In the genomic region with DNA sequence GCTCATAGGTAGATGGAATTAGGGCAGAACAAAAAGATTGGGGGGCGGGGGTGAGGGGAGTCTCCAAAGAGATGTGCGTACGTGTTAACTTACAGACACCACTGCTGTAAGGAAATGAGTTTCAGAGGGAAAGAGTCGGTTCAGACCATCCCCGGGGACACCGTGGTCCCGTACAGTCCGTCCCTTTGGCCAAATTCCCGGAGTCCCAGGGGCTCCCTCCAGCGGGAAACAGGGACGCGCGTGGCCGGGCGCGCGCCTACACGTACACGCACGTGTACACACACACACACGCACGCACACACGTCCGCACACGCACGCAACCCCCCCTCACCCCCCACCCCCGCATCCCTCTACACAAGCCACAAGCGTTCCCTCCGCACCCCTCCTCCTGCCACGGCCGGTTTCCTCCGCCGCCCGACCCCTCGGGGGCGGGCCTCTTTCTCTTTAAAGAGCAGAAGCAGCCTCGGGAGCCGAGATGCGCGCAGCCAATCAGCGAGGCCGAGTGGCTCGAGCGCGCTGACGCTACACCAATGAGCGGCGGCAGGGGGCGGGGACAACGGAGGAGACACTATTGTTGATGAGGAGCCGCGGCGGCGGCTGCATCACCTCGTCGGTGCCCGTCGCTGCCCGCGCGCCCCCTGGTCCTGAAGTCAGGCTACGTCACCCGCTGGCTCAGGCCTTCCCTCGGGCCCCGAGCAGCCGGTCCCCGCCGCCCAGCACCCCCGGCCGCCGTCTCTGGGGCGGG, we compare ENCODE assay signal across 7 mouse cellular contexts. TPM values are rescaled to one million over a fixed set of nuclear protein-coding genes. Genes with fewer than 3 reads are reported as not detected.
DNase-seq lines count a peak whose midpoint lies in the region; ATAC-seq lines count a peak whose summit lies in the region.

Gene Fam117b (plus strand): TSS at position 594 of the 745 bp plus-strand sequence.

- H3K4me2 ChIP-seq in intestine, embryonic 15.5 days (replicated peaks): peak within 1 kb of the TSS; percentile 77

- no peaks in the 10 kb centered on the region for H3K36me3 ChIP-seq in intestine, embryonic 15.5 days
- H3K36me3 ChIP-seq in midbrain, embryonic 10.5 days: 0 out of 2 replicates have a peak, but pooled peaks cover 4% of the 10 kb centered on the region

- under 1% methylated on average over 72 of the region's 72 CpGs for WGBS in intestine, embryonic 15.5 days
- under 1% methylated on average over 72 of the region's 72 CpGs for WGBS in midbrain, embryonic 10.5 days

- peaks cover 10% of the 10 kb centered on the region; the same call in 1 of the 2 replicates for H3K4me1 ChIP-seq in intestine, embryonic 15.5 days (replicated peaks)
- peaks cover 25% of the 10 kb centered on the region for H3K4me1 ChIP-seq in midbrain, embryonic 10.5 days

- peak; percentile 98 for DNase-seq in adrenal gland, adult 2 months
- DNase-seq in embryo, embryonic 11.5 days (ENCODE audit: low read depth, low spot score): peak; percentile 96
- peak; percentile 92 to 97 for DNase-seq in gastrocnemius, postnatal 36 days
- DNase-seq in left cerebral cortex, postnatal 25 days (ENCODE audit: low spot score in 2 of 2): peak; percentile 97 to 98
- DNase-seq in midbrain, embryonic 10.5 days (ENCODE audit: low spot score): peak; percentile 98
- peak; percentile 99 for DNase-seq in right cerebral cortex, postnatal 4 days

- H3K9ac ChIP-seq in intestine, embryonic 15.5 days: peak within 1 kb of the TSS; percentile 91

- H3K27me3 ChIP-seq in intestine, embryonic 15.5 days (replicated peaks): no peaks in the 10 kb centered on the region
- H3K27me3 ChIP-seq in midbrain, embryonic 10.5 days (ENCODE audit: low read depth, poor library complexity, severe bottlenecking): no peaks in the 10 kb centered on the region

- intact Hi-C loops in gastrocnemius, postnatal 36 days (cut with DNase I): no loop called here
- intact Hi-C loops in left cerebral cortex, postnatal 25 days (cut with DNase I): no loop called here

- no peaks in the 10 kb centered on the region for H3K9me3 ChIP-seq in intestine, embryonic 15.5 days
- H3K9me3 ChIP-seq in midbrain, embryonic 10.5 days (replicated peaks): no peaks in the 10 kb centered on the region

- H3K27ac ChIP-seq in intestine, embryonic 15.5 days: peak within 1 kb of the TSS; percentile 92
- H3K27ac ChIP-seq in midbrain, embryonic 10.5 days (replicated peaks): peak within 1 kb of the TSS; percentile 99

- ATAC-seq in intestine, embryonic 15.5 days: peak; percentile 98

- H3K4me3 ChIP-seq in intestine, embryonic 15.5 days (replicated peaks): peak within 1 kb of the TSS; percentile 99
- H3K4me3 ChIP-seq in midbrain, embryonic 10.5 days: peak within 1 kb of the TSS; percentile 99

RNA-seq across cellular contexts. Expression of gene Fam117b, which starts in this region (rescaled TPM):
- 10 to 100 TPM; 33.8 to 35.6 TPM for total RNA-seq in adrenal gland, adult 2 months (2021)
- 23.7 and 26.9 TPM in 2 replicates for polyA plus RNA-seq in adrenal gland, adult 2 months (2012; rRNA removed)
- 1 to 10 TPM; 4.2 to 5.5 TPM for total RNA-seq in gastrocnemius, postnatal 36 days (2021)
- polyA plus RNA-seq in intestine, embryonic 15.5 days (2015; fragmentation: Nextera tagmentation; extraction: Ambion mirVana): 6.6 and 7.8 TPM in 2 replicates
- total RNA-seq in left cerebral cortex, postnatal 25 days (2021): 10 to 100 TPM; 51.1 to 51.5 TPM
- 8.5 and 11.3 TPM in 2 replicates for polyA plus RNA-seq in midbrain, embryonic 10.5 days (2016; fragmentation: Nextera tagmentation; extraction: Ambion mirVana)

Comparison
In these comparisons a context has a peak if more than half of its experiments do, and no peak if none do; other contexts are left out.
1. Peak in every context shown above with its lines: DNase-seq, ATAC-seq, H3K4me3 ChIP-seq and H3K27ac ChIP-seq.
2. RNA of gene Fam117b (total RNA-seq): 51.1 to 51.5 TPM in left cerebral cortex, postnatal 25 days and 33.8 to 35.6 TPM in adrenal gland, adult 2 months; 4.2 to 5.5 TPM in gastrocnemius, postnatal 36 days; every median in the first group is over 4 times any median in the second.